Mouse (Mus musculus) ES-Bruce4 (cell line): ENCODE measurements at regions not wholly inside any gene's neighbourhood (a gene's known extent, or its start where the extent isn't known, plus 50 kb on each side); places are given as distances from the start of the nearest gene placed in this dataset.

Source experiments
- H3K27ac ChIP-seq: 2 replicates; pipeline ENCODE4 v1.5.1; 2012; ENCODE audit warnings: low read length, inconsistent platforms; ENCODE audit not compliant: insufficient read depth
- H3K27me3 ChIP-seq: 2 replicates; pipeline ENCODE4 v1.6.1; 2012; ENCODE audit warnings: mild to moderate bottlenecking, low read length, inconsistent platforms; ENCODE audit not compliant: control insufficient read depth, poor library complexity, insufficient read depth, severe bottlenecking
- H3K36me3 ChIP-seq: 2 replicates; pipeline ENCODE4 v1.6.1; 2012; ENCODE audit warnings: inconsistent platforms, mild to moderate bottlenecking, low read length, moderate library complexity; ENCODE audit not compliant: control insufficient read depth, poor library complexity, insufficient read depth, severe bottlenecking
- H3K4me1 ChIP-seq: one replicate; pipeline ENCODE4 v1.8.1; 2011; ENCODE audit warnings: low read length; ENCODE audit not compliant: control insufficient read depth, insufficient read depth
- H3K4me3 ChIP-seq: 2 replicates; pipeline ENCODE4 v1.5.1; 2011; ENCODE audit warnings: low read depth, mild to moderate bottlenecking, low read length
- H3K9ac ChIP-seq: 2 replicates; pipeline ENCODE4 v1.6.1; 2012; ENCODE audit warnings: low read depth, mild to moderate bottlenecking, inconsistent platforms; ENCODE audit not compliant: poor library complexity, severe bottlenecking
- H3K9me3 ChIP-seq: replicated peaks from 2 replicates; pipeline ENCODE4 v1.6.1; 2012; ENCODE audit warnings: mild to moderate bottlenecking, low read length, inconsistent platforms; ENCODE audit not compliant: control insufficient read depth, poor library complexity, insufficient read depth, severe bottlenecking
- CTCF ChIP-seq: IDR thresholded peaks from one replicate; pipeline ENCODE4 v1.8.1; 2011; ENCODE audit warnings: low read depth, low read length
- EP300 ChIP-seq: IDR thresholded peaks from 2 replicates; pipeline ENCODE4 v1.6.1; 2011; ENCODE audit warnings: low read depth, low read length; ENCODE audit not compliant: insufficient read depth
- POLR2A ChIP-seq: IDR thresholded peaks from one replicate; pipeline ENCODE4 v1.8.1; 2011; ENCODE audit warnings: low read length; ENCODE audit not compliant: insufficient read depth

DNA sequence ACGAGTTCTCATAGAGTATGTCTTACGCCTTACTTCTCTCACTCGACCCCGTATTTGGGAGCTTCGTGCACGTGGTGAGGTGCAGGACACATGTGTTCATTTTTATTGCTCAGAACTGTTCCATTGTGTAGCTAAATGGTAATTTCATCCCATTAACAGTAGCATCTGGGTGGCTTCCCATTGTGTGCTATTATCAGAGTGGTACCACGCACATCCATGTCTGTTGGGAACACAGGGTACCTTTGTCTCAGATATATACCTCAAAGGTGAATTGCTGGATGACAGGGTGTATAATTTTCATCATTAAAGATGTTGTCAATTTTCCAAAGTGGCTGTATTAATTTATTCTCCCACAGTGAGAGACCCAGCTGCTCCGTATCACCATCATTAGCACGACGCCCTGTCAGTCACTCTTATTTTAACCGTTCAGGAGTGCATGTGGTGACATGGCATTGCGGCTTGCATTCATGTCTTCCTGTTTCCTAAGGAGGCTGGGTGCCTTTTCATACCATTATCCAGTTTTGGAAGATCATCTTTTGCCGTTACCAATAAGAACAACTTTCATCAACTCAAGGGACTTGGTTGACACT, 404.2 kb downstream of the Rnd3 start:
- H3K36me3 ChIP-seq, result no peaks in the 10 kb centered on the region
- no peak overlapping the region for H3K4me3 ChIP-seq
- H3K4me1 ChIP-seq, result no peaks in the 10 kb centered on the region
- H3K9me3 ChIP-seq, result no peaks in the 10 kb centered on the region
- H3K27me3 ChIP-seq, result no peaks in the 10 kb centered on the region
- no peak overlapping the region for H3K9ac ChIP-seq
- no peak overlapping the region for H3K27ac ChIP-seq
- no peak for TF ChIP-seq POLR2A
- no peak for TF ChIP-seq EP300
- TF ChIP-seq CTCF, result no peak

GRCm38 (mm10) chr2:50743785-50744258, 405.1 kb downstream of the Rnd3 start:
- Histone ChIP-seq H3K9ac (no peak overlapping the region), H3K27me3 (no peaks in the 10 kb centered on the region), H3K27ac (no peak overlapping the region), H3K36me3 (no peaks in the 10 kb centered on the region), H3K9me3 (no peaks in the 10 kb centered on the region), H3K4me3 (no peak overlapping the region), H3K4me1 (no peaks in the 10 kb centered on the region)
- TF ChIP-seq CTCF (no peak), POLR2A (no peak), EP300 (no peak)

DNA sequence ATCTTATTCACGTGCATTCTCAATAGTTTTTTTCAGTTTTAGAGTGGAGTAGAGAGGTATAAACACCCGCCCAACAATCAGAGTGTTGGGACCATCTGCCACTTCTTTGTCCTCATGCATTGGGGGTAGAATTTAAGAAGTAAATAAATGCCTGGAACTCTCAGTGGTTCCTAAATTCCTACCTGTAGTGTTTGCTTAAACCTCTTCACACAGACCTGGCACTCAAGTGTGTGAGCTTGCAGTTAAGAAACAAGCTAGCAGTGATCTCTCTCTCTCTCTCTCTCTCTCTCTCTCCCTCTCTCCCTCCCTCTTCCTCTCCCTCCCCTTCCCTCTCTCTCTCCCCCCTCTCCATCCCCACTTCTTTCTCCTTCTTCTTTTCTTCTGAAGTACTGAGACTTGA, 406.5 kb downstream of the Rnd3 start:
- Histone ChIP-seq H3K36me3 (no peaks in the 10 kb centered on the region), H3K27ac (no peak overlapping the region), H3K9ac (no peak overlapping the region), H3K4me3 (no peak overlapping the region), H3K4me1 (no peaks in the 10 kb centered on the region), H3K9me3 (no peaks in the 10 kb centered on the region), H3K27me3 (no peaks in the 10 kb centered on the region)
- no peak for TF ChIP-seq POLR2A
- TF ChIP-seq EP300, result no peak
- no peak for TF ChIP-seq CTCF

DNA sequence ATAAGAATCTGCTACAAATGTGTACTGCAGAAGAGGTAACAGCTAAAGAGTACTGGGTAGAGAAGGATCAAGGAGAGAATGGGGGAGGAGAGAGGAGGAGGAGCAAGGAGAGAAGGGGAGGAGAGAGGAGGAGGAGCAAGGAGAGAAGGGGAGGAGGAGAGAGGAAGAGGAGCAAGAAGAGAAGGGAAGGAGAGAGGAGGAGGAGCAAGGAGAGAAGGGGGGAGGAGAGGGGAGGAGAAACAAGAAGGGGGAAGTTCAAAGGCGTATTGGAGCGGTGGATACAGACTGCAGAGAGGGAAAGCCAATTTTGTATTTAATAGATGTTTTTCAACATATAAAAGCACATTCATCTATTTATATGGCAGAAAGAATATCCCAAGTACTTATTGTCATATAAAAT, 407.6 kb downstream of the Rnd3 start:
- Histone ChIP-seq H3K4me3 (no peak overlapping the region), H3K9me3 (no peaks in the 10 kb centered on the region), H3K27ac (no peak overlapping the region), H3K4me1 (no peaks in the 10 kb centered on the region), H3K9ac (no peak overlapping the region), H3K27me3 (no peaks in the 10 kb centered on the region), H3K36me3 (no peaks in the 10 kb centered on the region)
- TF ChIP-seq CTCF (no peak), POLR2A (no peak), EP300 (no peak)

DNA sequence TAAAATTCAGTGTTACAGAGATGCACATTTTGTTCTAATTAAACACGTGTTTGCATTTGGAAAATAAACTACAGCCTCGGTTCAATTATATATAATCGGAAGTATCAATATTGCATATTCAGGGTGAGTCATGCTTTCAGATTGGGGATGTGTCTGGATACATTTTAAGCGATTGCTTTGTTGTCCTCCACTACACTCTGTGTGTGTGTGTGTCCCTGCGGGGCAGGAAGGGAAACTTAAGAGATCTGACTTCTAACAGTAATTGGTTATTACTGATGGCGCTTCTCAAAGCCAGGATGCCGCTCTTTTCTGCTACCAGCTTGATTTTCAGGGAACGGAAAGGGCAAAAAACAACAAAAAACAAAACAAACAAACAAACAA, 409.3 kb downstream of the Rnd3 start:
- Histone ChIP-seq H3K9me3 (no peaks in the 10 kb centered on the region), H3K27me3 (no peaks in the 10 kb centered on the region), H3K36me3 (no peaks in the 10 kb centered on the region), H3K4me1 (no peaks in the 10 kb centered on the region), H3K27ac (no peak overlapping the region), H3K9ac (no peak overlapping the region), H3K4me3 (no peak overlapping the region)
- no peak for TF ChIP-seq CTCF
- no peak for TF ChIP-seq EP300
- TF ChIP-seq POLR2A, result no peak

GRCm38 (mm10) chr2:50738936-50739598, 409.8 kb downstream of the Rnd3 start:
- no peaks in the 10 kb centered on the region for H3K4me1 ChIP-seq
- no peaks in the 10 kb centered on the region for H3K27me3 ChIP-seq
- no peak overlapping the region for H3K27ac ChIP-seq
- H3K36me3 ChIP-seq, result no peaks in the 10 kb centered on the region
- H3K4me3 ChIP-seq, result no peak overlapping the region
- TF ChIP-seq EP300 (no peak), POLR2A (no peak), CTCF (no peak)
- H3K9ac ChIP-seq, result no peak overlapping the region
- H3K9me3 ChIP-seq, result no peaks in the 10 kb centered on the region
